Comparison of ENCODE assay signal across 9 mouse cellular contexts in genomic region chr11:84871548-84872069, GRCm38 (mm10). TPM values are rescaled to one million over a fixed set of nuclear protein-coding genes. Genes with fewer than 3 reads are reported as not detected.
A peak's percentile ranks its signal among the peaks of the same experiment; 100 is the strongest.
DNase-seq lines count a peak whose midpoint lies in the region; ATAC-seq and TF ChIP-seq lines count a peak whose summit lies in the region.
"Had no signal": no experiment of that assay in that cellular context is flagged by ENCODE, and none has a peak within 500 bp of the region (broad histone marks: within the 10 kb centered on the region; RNA-seq: fewer than 3 reads in every experiment).

No protein-coding gene starts in this region.

- no peak for DNase-seq in kidney, adult 2 months
- DNase-seq in kidney, adult 8-10 months, result no peak
- peak; percentile 35 for DNase-seq in adipocyte (ENCODE audit: low spot score)
- no peak for DNase-seq in T-cell, adult 2 months (ENCODE audit: low spot score)
- no peak for DNase-seq in cerebellum, adult 9-10 months
- DNase-seq in left cerebral cortex, postnatal 10 days (ENCODE audit: extremely low spot score in 1 of 2, low spot score in 2 of 2), result no peak

- ATAC-seq in hindbrain, embryonic 12.5 days (ENCODE audit: low FRiP score), result no peak
- no peak for ATAC-seq in midbrain, embryonic 12.5 days (ENCODE audit: low FRiP score, low read depth)

- no peaks in the 10 kb centered on the region for H3K9me3 ChIP-seq in hindbrain, embryonic 12.5 days (replicated peaks)
- H3K9me3 ChIP-seq in midbrain, embryonic 12.5 days, result no peaks in the 10 kb centered on the region

- WGBS in kidney, adult 2 months, result 49% methylated on average over 4 of the region's 4 CpGs
- 87% methylated on average over 4 of the region's 4 CpGs for whole genome bisulfite sequencing in hindbrain, embryonic 12.5 days
- WGBS in midbrain, embryonic 12.5 days, result 79% methylated on average over 4 of the region's 4 CpGs

- H3K4me3 ChIP-seq in kidney, adult 2 months (ENCODE audit: insufficient read depth, low read depth, low read length), result peak overlapping the region; percentile 75; the same call in 1 of the 2 replicates
- peak overlapping the region; percentile 91 for H3K4me3 ChIP-seq in hindbrain, embryonic 12.5 days
- peak overlapping the region; percentile 85 for H3K4me3 ChIP-seq in midbrain, embryonic 12.5 days

- peak overlapping the region; percentile 65 for H3K4me2 ChIP-seq in hindbrain, embryonic 12.5 days (replicated peaks)
- peak overlapping the region; percentile 80 for H3K4me2 ChIP-seq in midbrain, embryonic 12.5 days (replicated peaks)

- peaks cover 3% of the 10 kb centered on the region; the same call in 1 of the 2 replicates for H3K4me1 ChIP-seq in kidney, adult 2 months (ENCODE audit: control insufficient read depth, insufficient read depth, low read length)
- peaks cover 16% of the 10 kb centered on the region for H3K4me1 ChIP-seq in hindbrain, embryonic 12.5 days
- H3K4me1 ChIP-seq in midbrain, embryonic 12.5 days, result peaks cover 15% of the 10 kb centered on the region

- intact Hi-C loops in left cerebral cortex, postnatal 10 days (cut with DNase I), result no loop called here

- peak overlapping the region; percentile 95 for H3K9ac ChIP-seq in hindbrain, embryonic 12.5 days
- H3K9ac ChIP-seq in midbrain, embryonic 12.5 days (replicated peaks), result peak overlapping the region; percentile 91; the same call in 1 of the 2 replicates

- TF ChIP-seq POLR2A in kidney, adult 2 months (IDR thresholded peaks at IDR 0.05; ENCODE audit: low read depth, low read length), result no peak

- H3K27ac ChIP-seq in kidney, adult 2 months (ENCODE audit: insufficient read depth, low read depth, low read length), result peak overlapping the region; percentile 89
- H3K27ac ChIP-seq in hindbrain, embryonic 12.5 days, result peak overlapping the region; percentile 99
- H3K27ac ChIP-seq in midbrain, embryonic 12.5 days (replicated peaks), result peak overlapping the region; percentile 96

- TF ChIP-seq CTCF in kidney, adult 2 months (conservative IDR thresholded peaks at IDR 0.05; ENCODE audit: insufficient read depth, insufficient read length, low read depth, low read length), result no peak

- H3K36me3 ChIP-seq in kidney, adult 2 months (ENCODE audit: control insufficient read depth, insufficient read depth, low read length), result no peaks in the 10 kb centered on the region
- H3K36me3 ChIP-seq in hindbrain, embryonic 12.5 days, result no peaks in the 10 kb centered on the region
- no peaks in the 10 kb centered on the region for H3K36me3 ChIP-seq in midbrain, embryonic 12.5 days

- no peaks in the 10 kb centered on the region for H3K27me3 ChIP-seq in kidney, adult 2 months (replicated peaks; ENCODE audit: control insufficient read depth, insufficient read depth, low read length)
- H3K27me3 ChIP-seq in hindbrain, embryonic 12.5 days, result no peaks in the 10 kb centered on the region
- H3K27me3 ChIP-seq in midbrain, embryonic 12.5 days, result no peaks in the 10 kb centered on the region
- H3K27me3 ChIP-seq: Patski had no signal

RNA-seq across cellular contexts. Expression of gene Ggnbp2, which starts 1.0 kb away (rescaled TPM):
- 36.6 and 48.6 TPM in 2 replicates for polyA plus RNA-seq in kidney, adult 2 months (2012; rRNA removed)
- 76.1 and 85.0 TPM in 2 replicates for polyA plus RNA-seq in hindbrain, embryonic 12.5 days (2016; fragmentation: Nextera tagmentation; extraction: Ambion mirVana)
- polyA plus RNA-seq in midbrain, embryonic 12.5 days (2016; fragmentation: Nextera tagmentation; extraction: Ambion mirVana), result 69.2 and 79.1 TPM in 2 replicates
- 10 to 100 TPM; 89.1 to 90.3 TPM for total RNA-seq in left cerebral cortex, postnatal 10 days (2021)

RNA-seq across cellular contexts. Expression of gene Myo19, which starts 8.3 kb away (rescaled TPM):
- polyA plus RNA-seq in kidney, adult 2 months (2012; rRNA removed), result 36.4 and 48.0 TPM in 2 replicates
- polyA plus RNA-seq in hindbrain, embryonic 12.5 days (2016; fragmentation: Nextera tagmentation; extraction: Ambion mirVana), result 8.8 and 9.3 TPM in 2 replicates
- polyA plus RNA-seq in midbrain, embryonic 12.5 days (2016; fragmentation: Nextera tagmentation; extraction: Ambion mirVana), result 8.5 and 9.9 TPM in 2 replicates
- 10 to 100 TPM; 11.8 to 13.8 TPM for total RNA-seq in left cerebral cortex, postnatal 10 days (2021)

RNA-seq across cellular contexts. Expression of gene Pigw, which starts 8.5 kb away (rescaled TPM):
- polyA plus RNA-seq in kidney, adult 2 months (2012; rRNA removed), result 1.7 and 2.3 TPM in 2 replicates
- 2.6 and 2.7 TPM in 2 replicates for polyA plus RNA-seq in hindbrain, embryonic 12.5 days (2016; fragmentation: Nextera tagmentation; extraction: Ambion mirVana)
- polyA plus RNA-seq in midbrain, embryonic 12.5 days (2016; fragmentation: Nextera tagmentation; extraction: Ambion mirVana), result 2.6 and 2.8 TPM in 2 replicates
- 1 to 10 TPM; 7.8 to 8.5 TPM for total RNA-seq in left cerebral cortex, postnatal 10 days (2021)

RNA-seq across cellular contexts. Expression of gene Dhrs11, which starts 42.8 kb away (rescaled TPM):
- polyA plus RNA-seq in kidney, adult 2 months (2012; rRNA removed), result 60.4 and 63.4 TPM in 2 replicates
- polyA plus RNA-seq in hindbrain, embryonic 12.5 days (2016; fragmentation: Nextera tagmentation; extraction: Ambion mirVana), result 9.1 and 11.4 TPM in 2 replicates
- polyA plus RNA-seq in midbrain, embryonic 12.5 days (2016; fragmentation: Nextera tagmentation; extraction: Ambion mirVana), result 6.8 and 7.6 TPM in 2 replicates
- total RNA-seq in left cerebral cortex, postnatal 10 days (2021), result 1 to 10 TPM; 6.3 to 7.1 TPM

RNA-seq across cellular contexts. Expression of gene Znhit3, which starts 44.6 kb away (rescaled TPM):
- 9.2 and 11.0 TPM in 2 replicates for polyA plus RNA-seq in kidney, adult 2 months (2012; rRNA removed)
- 55.4 and 56.4 TPM in 2 replicates for polyA plus RNA-seq in hindbrain, embryonic 12.5 days (2016; fragmentation: Nextera tagmentation; extraction: Ambion mirVana)
- 58.1 and 62.4 TPM in 2 replicates for polyA plus RNA-seq in midbrain, embryonic 12.5 days (2016; fragmentation: Nextera tagmentation; extraction: Ambion mirVana)
- 10 to 100 TPM; 28.1 to 31.9 TPM for total RNA-seq in left cerebral cortex, postnatal 10 days (2021)
